Mouse (Mus musculus): ENCODE results near the gene Gm10643.
A peak's percentile ranks its signal among the peaks of the same experiment; 100 is the strongest.

The Gm10643 gene

DNA sequence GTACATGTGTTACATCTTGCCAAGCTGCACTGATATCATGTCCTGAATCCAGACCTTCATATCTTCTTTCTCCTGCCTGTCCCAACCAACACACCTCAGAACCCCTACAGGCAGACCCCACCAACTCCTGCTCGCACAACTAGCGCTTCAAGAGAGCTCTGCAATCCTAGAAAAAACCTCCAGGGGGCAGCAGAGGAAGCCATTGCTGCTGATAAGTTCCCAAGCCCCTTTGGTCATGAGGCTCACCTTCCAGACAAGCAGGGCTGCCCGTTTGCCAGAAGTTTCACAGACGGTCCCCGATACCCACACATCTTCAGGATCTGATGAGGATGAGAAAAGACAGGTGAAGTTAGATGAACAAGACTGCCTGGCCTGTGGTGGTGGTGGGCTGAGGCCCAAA lies 25.9 kb downstream of the Gm10643 start:
- peak; percentile 76 for DNase-seq (ENCODE audit: low spot score)

DNA sequence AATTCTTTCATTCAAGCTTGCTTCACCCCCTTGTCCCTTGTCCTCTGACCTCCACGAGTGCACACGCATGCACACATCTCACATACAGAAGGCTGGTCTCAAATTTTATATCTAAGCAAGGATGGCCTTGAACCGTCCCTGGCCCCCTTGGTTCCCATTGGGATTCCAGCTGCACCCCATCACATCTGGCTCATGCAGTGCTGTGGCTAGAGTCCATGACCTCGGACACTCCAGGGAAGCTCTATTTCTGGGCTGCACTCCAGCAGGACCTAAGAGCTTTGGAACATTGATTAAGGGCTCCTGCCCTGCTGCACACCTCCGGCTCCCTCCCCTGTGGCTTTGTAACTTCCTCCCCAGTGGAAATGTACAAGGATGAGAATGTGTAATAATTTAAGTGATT lies 26.9 kb downstream of the Gm10643 start:
- DNase-seq (ENCODE audit: low spot score) = no peak

DNA sequence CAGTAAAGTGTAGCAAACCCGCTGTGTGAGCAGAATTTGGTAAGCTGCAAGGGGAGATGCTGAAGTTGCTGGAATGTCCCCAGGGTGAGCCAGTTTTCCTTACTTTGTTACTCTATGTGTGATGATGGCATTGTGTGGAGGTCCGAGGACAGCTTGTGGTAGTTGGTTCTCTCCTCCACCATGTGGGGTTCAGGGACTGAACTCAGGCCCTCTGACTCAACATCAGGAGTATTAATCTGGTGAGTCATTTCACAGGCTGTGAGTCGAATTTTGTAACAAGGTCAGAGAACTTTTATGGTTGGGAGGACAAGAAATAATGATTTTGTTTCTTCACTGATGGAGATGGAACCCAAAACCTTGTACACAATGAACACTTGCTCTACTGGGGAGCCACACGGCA lies 32.2 kb downstream of the Gm10643 start:
- no peak for DNase-seq (ENCODE audit: low spot score)

DNA sequence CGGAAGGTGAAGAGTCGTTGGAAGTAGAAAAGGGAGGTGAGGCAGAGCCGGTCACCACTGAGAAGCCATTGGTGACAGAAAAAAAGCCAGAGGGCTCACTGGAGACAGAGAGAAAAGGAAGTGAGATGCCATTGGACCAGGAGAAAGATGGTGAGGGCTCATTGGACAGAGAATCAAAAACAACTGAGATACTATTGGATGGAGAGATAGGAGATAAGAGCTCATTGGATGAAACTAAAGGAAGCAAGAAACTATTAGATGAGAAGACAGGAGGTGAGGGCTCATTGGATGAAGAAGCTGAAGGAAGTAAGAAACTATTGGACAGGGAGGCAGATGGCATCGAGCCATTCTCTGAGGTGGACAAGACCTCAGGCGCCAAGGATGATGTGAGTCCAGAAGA lies 35.7 kb downstream of the Gm10643 start:
- DNase-seq (ENCODE audit: low spot score) = no peak

DNA sequence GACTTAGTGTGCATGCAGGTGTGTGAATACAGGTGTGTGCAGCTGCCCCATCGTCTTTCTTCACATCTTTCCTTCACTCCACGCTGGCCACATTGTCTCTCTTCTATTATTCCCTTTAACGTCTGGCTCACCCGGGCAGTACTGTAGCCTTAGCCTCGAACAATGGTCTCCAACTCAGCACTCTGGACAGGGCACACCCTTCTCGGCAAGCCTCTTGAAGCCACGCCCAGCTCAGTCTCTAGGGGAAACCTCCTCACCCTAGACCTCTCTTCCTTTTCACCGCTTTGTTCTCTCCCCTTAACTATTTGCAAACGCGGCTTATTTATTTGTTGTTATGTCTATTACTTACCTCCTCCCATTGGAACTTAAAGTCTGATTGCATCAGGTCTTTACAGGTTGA lies 37.5 kb downstream of the Gm10643 start:
- peak; percentile 65 for DNase-seq (ENCODE audit: low spot score)

DNA sequence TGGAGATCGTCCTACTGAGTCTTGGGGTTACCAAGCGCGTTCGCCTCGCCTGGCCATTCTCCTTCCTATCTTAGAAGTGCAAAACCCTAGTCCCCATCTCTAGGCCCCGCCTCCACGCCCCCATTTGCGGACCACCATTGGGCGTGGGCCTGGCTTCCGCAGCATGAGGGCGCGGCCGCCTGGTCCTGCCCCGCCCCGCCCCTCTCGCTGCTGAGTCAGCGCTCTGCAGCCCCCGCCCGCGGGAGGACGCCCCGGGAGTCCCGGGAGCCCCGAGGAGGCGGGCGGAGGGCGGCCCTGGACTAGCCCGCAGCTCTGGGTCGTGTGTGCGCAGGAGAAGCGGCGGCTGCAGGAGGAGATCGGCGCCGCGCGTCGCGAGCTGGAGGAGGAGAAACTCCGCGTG lies 39.1 kb downstream of the Gm10643 start:
- DNase-seq (ENCODE audit: low spot score) = peak; percentile 84

DNA sequence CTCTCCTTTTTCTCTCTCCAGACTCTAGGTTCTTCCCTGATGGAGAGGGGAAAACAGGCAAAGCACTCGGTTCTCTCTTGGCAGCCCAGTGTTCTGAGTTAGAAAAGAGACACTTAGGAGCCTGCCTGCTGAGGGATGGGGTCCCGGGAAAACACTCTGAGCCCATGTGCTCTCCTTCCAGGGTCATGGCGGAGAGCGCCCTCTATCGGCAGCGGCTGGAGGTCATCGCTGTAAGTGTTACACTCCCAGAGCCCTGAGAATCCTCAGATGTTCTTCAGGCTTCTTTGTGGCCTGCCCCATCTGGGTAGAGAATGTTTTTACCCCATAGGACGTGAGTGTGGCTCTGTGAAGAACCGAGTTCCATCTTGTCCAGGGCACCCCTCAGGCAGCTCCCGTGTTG lies 40.8 kb downstream of the Gm10643 start:
- peak; percentile 90 for DNase-seq (ENCODE audit: low spot score)

DNA sequence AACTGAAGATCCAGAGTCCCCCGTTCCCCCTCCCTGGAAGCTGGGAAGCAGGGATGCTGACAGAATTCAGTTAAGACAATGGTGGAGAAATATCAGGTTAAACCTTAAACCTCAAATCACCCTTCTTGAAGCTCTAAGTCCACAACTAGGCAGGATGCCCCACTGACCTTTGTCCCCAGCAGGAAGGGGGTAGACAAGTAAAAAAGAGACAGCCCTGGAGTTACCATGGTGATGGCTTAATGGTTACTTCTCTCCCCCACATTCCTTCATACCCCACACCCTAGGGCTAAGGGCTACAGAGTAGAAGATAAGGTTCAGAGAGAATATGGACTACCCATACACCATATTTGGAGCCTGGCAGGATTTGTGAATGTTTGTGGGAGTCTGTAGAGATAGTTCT lies 41.3 kb downstream of the Gm10643 start:
- DNase-seq (ENCODE audit: low spot score) = no peak

DNA sequence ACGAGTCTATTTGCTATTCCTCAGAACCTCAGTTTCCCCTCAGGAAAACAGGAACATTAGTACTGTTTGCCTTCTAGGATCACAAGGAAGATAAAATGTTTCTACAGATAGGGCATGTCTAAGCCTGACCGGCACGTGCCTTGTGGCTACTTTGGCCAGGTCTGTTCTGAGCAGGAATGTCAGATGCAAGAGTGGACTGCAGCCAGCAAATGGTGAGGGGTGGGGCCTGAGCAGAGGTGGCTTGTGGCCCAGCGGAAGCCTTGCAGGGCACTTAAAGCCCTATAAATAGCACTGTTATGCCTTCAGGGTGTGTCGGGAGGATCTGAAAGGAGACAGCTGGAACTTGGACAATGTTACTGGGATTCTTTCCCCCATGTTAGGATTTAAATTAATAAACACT lies 41.9 kb downstream of the Gm10643 start:
- DNase-seq (ENCODE audit: low spot score) = no peak

DNA sequence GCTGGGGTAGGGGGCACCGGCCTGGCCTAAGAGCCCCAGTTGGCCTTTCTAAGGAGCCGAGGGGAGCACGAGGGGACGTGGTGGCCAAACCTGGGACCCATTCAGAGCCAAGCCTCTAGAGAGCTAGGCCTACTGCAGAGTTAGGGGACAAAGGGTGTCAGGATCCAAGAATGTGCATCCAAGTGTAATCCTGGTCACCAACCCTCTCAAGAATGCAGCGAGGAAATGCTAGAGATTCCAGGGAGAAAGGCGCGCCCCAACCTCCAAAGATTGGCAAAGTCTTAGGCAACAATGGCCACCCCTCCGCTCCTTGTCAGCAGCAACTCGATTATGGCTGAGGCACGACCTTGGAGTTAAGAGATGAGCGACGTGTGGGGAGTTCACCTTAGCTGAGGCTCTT lies 43.4 kb downstream of the Gm10643 start:
- DNase-seq (ENCODE audit: low spot score) = no peak

DNA sequence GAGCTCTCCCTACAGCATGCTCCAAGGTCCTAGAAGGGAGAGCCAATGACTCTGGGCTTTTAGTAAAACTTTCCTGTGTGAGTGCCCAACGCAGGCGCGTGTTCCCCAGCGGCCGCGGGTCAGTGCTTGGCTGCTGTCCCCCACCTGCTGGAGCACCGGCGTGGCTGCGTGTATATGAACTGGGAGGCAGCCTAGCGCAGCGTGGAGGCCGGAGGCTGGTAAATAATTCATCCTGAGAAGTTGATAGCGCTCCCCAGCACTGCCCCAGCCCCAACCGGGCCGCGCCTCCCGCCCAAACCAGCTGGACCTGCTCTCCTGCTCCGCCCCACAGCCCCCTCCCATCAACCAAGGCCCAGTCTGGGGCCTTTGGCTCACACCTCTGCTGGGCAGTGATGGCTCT lies 43.8 kb downstream of the Gm10643 start, which contains the start of gene Palm3:
Gene Palm3, plus strand, starts transcription at position 376 of the 400 bp plus-strand sequence.
- DNase-seq (ENCODE audit: low spot score) = peak; percentile 41

DNA sequence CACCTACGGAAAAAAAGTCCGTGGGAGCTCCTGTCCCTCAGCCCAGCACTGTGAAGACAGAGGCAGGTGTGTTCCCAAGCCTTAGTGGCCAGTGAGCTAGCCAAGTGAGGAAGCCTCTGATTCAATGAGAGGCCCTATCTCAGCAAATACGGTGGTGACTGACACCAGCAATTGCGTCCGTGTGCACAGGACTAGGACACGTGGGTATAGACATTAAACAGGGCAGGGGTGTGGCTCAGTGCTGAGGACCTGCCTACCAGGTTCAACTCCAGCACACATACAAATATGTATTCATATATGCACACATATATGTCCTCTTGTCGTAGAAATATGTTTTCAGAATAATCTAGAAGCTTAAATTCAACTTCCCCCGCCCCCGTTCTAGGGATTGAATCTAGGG lies 45.2 kb downstream of the Gm10643 start:
- no peak for DNase-seq (ENCODE audit: low spot score)

DNA sequence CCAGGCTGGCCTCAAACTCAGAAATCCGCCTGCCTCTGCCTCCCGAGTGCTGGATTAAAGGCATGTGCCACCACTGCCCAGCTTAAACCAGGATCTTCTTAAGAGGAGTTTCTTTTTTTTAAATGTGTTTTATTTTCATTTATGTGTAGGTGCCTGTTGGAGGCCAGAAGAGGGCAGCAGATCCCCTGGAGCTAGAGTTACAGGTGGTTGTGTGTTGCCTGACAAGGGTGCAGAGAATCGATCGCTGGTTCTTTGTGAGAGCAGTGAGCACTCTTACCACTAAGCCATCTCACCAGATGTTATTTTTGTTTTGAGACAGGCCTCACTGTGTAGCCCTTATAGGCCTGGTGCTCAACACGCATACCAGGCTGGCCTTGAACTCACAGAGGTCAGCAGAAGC lies 49.1 kb downstream of the Gm10643 start:
- DNase-seq (ENCODE audit: low spot score) = no peak
